Mouse (Mus musculus) MEL (cell line): ENCODE measurements around the gene Cacna1s. TPM values are rescaled to one million over a fixed set of nuclear protein-coding genes. Genes with fewer than 3 reads are reported as not detected.
A peak's percentile ranks its signal among the peaks of the same experiment; 100 is the strongest.

Source experiments
- DNase-seq: peaks from one replicate; pipeline ENCODE4 v3.0.0; 2011; ENCODE audit warnings: low read depth, low spot score
- H3K27ac ChIP-seq: 2 replicates; pipeline ENCODE4 v1.5.1; 2012; ENCODE audit warnings: low read depth, mild to moderate bottlenecking, control low read depth, low read length, moderate library complexity; ENCODE audit not compliant: control insufficient read depth
- H3K27me3 ChIP-seq, 2 experiments: fragments of 150-350 bp in 1 of 2; sonication (generic) in 1 of 2; 2 replicates each; pipeline ENCODE4 v1.6.1; 2012; ENCODE audit warnings: low read length in 2 of 2, mild to moderate bottlenecking in 2 of 2, improper control_type of control experiment in 1 of 2, moderate library complexity in 1 of 2; ENCODE audit not compliant: insufficient read depth in 2 of 2, control insufficient read depth in 1 of 2
- H3K36me3 ChIP-seq, 2 experiments: 2 replicates each; pipeline ENCODE4 v1.6.1; 2012 to 2014; ENCODE audit warnings: low read length in 2 of 2, improper control_type of control experiment in 1 of 2, inconsistent platforms in 1 of 2, mild to moderate bottlenecking in 1 of 2; ENCODE audit not compliant: insufficient read depth in 2 of 2, control insufficient read depth in 1 of 2
- H3K4me1 ChIP-seq, 2 experiments: fragments of 150-350 bp in 1 of 2; sonication (generic) in 1 of 2; 2 replicates each; pipeline ENCODE4 v1.6.1; 2012; ENCODE audit warnings: low read length in 2 of 2, improper control_type of control experiment in 1 of 2, mild to moderate bottlenecking in 1 of 2; ENCODE audit not compliant: insufficient read depth in 2 of 2, control insufficient read depth in 1 of 2
- H3K4me3 ChIP-seq, 2 experiments: fragments of 150-350 bp in 1 of 2; sonication (generic) in 1 of 2; 2 replicates each; pipeline ENCODE4 v1.5.1; 2012; ENCODE audit warnings: low read depth in 2 of 2, low read length in 2 of 2, mild to moderate bottlenecking in 2 of 2, moderate library complexity in 2 of 2, control low read depth in 1 of 2, improper control_type of control experiment in 1 of 2; ENCODE audit not compliant: control insufficient read depth in 1 of 2, insufficient read depth in 1 of 2
- H3K79me2 ChIP-seq: 2 replicates; pipeline ENCODE4 v1.6.1; 2012; ENCODE audit warnings: mild to moderate bottlenecking, low read length, moderate library complexity; ENCODE audit not compliant: control insufficient read depth, poor library complexity, insufficient read depth
- H3K9ac ChIP-seq: 2 replicates; pipeline ENCODE4 v1.6.1; 2012; ENCODE audit warnings: low read depth, mild to moderate bottlenecking, control low read depth, low read length, moderate library complexity; ENCODE audit not compliant: control insufficient read depth, poor library complexity, severe bottlenecking
- H3K9me3 ChIP-seq: fragments of 150-350 bp; sonication (generic); replicated peaks from 2 replicates; pipeline ENCODE4 v1.6.1; 2012; ENCODE audit warnings: mild to moderate bottlenecking, low read length, improper control_type of control experiment, moderate library complexity; ENCODE audit not compliant: insufficient read depth
- BHLHE40 ChIP-seq: IDR thresholded peaks from 2 replicates; pipeline ENCODE4 v1.6.1; 2012; ENCODE audit warnings: low read depth, mild to moderate bottlenecking, inconsistent platforms, low read length, improper control_type of control experiment, borderline replicate concordance
- E2F4 ChIP-seq: IDR thresholded peaks from 2 replicates; pipeline ENCODE4 v1.6.1; 2011; ENCODE audit warnings: low read depth, low read length, improper control_type of control experiment, borderline replicate concordance
- EP300 ChIP-seq, 2 experiments: IDR thresholded peaks; 2 replicates each; pipeline ENCODE4 v1.6.1; 2011; ENCODE audit warnings: improper control_type of control experiment in 2 of 2, low read length in 2 of 2, low read depth in 1 of 2, mild to moderate bottlenecking in 1 of 2
- GATA1 ChIP-seq: IDR thresholded peaks from 2 replicates; pipeline ENCODE4 v1.6.1; 2011; ENCODE audit warnings: low read depth, low read length, improper control_type of control experiment
- HCFC1 ChIP-seq: IDR thresholded peaks from 2 replicates; pipeline ENCODE4 v1.6.1; 2012; ENCODE audit warnings: low read depth, mild to moderate bottlenecking, inconsistent platforms, low read length, improper control_type of control experiment, moderate library complexity
- JUND ChIP-seq: IDR thresholded peaks from 2 replicates; pipeline ENCODE4 v1.6.1; 2011; ENCODE audit warnings: low read depth, mild to moderate bottlenecking, improper control_type of control experiment, low read length
- KAT2A ChIP-seq: conservative IDR thresholded peaks from 2 replicates; pipeline ENCODE4 v1.6.1; 2012; ENCODE audit warnings: low read depth, low read length, improper control_type of control experiment, inconsistent platforms
- MAX ChIP-seq: IDR thresholded peaks from 2 replicates; pipeline ENCODE4 v1.6.1; 2011; ENCODE audit warnings: low read length, improper control_type of control experiment
- MYB ChIP-seq: IDR thresholded peaks from 2 replicates; pipeline ENCODE4 v1.6.1; 2011; ENCODE audit warnings: mild to moderate bottlenecking, low read depth, low read length, improper control_type of control experiment
- MYC ChIP-seq: IDR thresholded peaks from 2 replicates; pipeline ENCODE4 v1.6.1; 2011; ENCODE audit warnings: low read depth, mild to moderate bottlenecking, low read length, improper control_type of control experiment, moderate library complexity
- POLR2AphosphoS2 ChIP-seq: IDR thresholded peaks from 2 replicates; pipeline ENCODE4 v1.6.1; 2011; ENCODE audit warnings: low read length, improper control_type of control experiment
- SIN3A ChIP-seq: IDR thresholded peaks from 2 replicates; pipeline ENCODE4 v1.6.1; 2012; ENCODE audit warnings: low read length, improper control_type of control experiment, inconsistent platforms
- SMC3 ChIP-seq: IDR thresholded peaks from 2 replicates; pipeline ENCODE4 v1.6.1; 2011; ENCODE audit warnings: low read depth, low read length, improper control_type of control experiment
- TCF12 ChIP-seq: IDR thresholded peaks from 2 replicates; pipeline ENCODE4 v1.6.1; 2014; ENCODE audit warnings: low read depth, mild to moderate bottlenecking, inconsistent platforms, low read length, improper control_type of control experiment, moderate library complexity
- UBTF ChIP-seq: IDR thresholded peaks from 2 replicates; pipeline ENCODE4 v1.6.1; 2012; ENCODE audit warnings: low read depth, mild to moderate bottlenecking, inconsistent platforms, low read length, improper control_type of control experiment, moderate library complexity, borderline replicate concordance; ENCODE audit not compliant: insufficient read depth
- USF1 ChIP-seq: IDR thresholded peaks from 2 replicates; pipeline ENCODE4 v1.6.1; 2014; ENCODE audit warnings: low read depth, mild to moderate bottlenecking, inconsistent platforms, low read length, improper control_type of control experiment, moderate library complexity
- USF2 ChIP-seq, 2 experiments: IDR thresholded peaks; 2 replicates each; pipeline ENCODE4 v1.6.1; 2011 to 2012; ENCODE audit warnings: improper control_type of control experiment in 2 of 2, low read length in 2 of 2, borderline replicate concordance in 1 of 2, inconsistent platforms in 1 of 2, low read depth in 1 of 2, mild to moderate bottlenecking in 1 of 2; ENCODE audit not compliant: insufficient read depth in 1 of 2
- ZKSCAN1 ChIP-seq: IDR thresholded peaks from 2 replicates; pipeline ENCODE4 v1.6.1; 2012; ENCODE audit warnings: low read depth, mild to moderate bottlenecking, inconsistent platforms, low read length, improper control_type of control experiment, moderate library complexity
- polyA plus RNA-seq, 2 experiments: library from polyadenylated mRNA; stranded (reverse) in 1 of 2; unstranded in 1 of 2; fragments of >175 nt in 1 of 2; fragments of >200 nt in 1 of 2; gene quantifications; 2 replicates each; pipeline versions ENCODE4 v1.2.1 to v1.2.4; 2012; ENCODE audit warnings: low replicate concordance in 2 of 2, low read depth in 1 of 2; ENCODE audit not compliant: insufficient read length in 2 of 2, insufficient read depth in 1 of 2, missing spikeins in 1 of 2
- total RNA-seq: library from RNA; depleted of rRNA; stranded (reverse); fragments of 300-350 nt; gene quantifications from 2 replicates; pipeline ENCODE4 v1.2.3, GENCODE M21; 2012

Cacna1s gene
- total and polyA plus RNA-seq, 3 experiments: not detected

DNA sequence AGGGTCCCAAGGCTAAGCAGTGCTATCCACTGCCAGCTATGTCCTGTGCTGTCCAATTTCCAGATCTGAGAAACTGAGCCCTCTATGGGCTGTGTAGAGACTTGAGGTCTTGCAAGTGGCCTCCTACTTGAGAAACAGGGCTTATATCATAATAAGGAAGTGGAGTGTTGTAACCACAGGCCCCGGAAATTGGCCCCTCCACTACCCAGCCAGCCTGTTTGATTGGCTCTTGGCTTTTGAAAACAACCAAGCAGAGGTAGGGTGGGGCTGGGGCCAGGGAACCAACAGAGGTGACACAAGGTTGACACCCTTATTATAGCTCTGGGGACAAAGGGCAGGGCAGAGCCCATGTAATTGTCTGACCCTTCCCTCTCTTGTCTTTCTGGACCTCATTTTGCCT lies 82.5 kb downstream of the Cacna1s start (continued):
- peak; percentile 32; the same call in 1 of the 2 replicates for TF ChIP-seq POLR2AphosphoS2
- TF ChIP-seq HCFC1: peak; percentile 68
- TF ChIP-seq KAT2A: peak; percentile 38; the same call in 1 of the 2 replicates

- Histone ChIP-seq H3K27me3 (no peaks in the 10 kb centered on the region), H3K27ac (peak overlapping the region; percentile 78), H3K4me3 (no peak overlapping the region; a peak in 1 of 4 replicates), H3K9me3 (no peaks in the 10 kb centered on the region), H3K9ac (peak overlapping the region; percentile 50), H3K36me3 (peaks cover 0 to 37% of the 10 kb centered on the region in 2 experiments; a peak in 3 of 4 replicates), H3K4me1 (peaks cover 34 to 61% of the 10 kb centered on the region in 2 experiments), H3K79me2 (peaks cover 21% of the 10 kb centered on the region)
- DNase-seq: no peak
- no peak for TF ChIP-seq BHLHE40
- TF ChIP-seq EP300 (IDR thresholded peaks at IDR 0.05; ENCODE audit: low read depth in 1 of 2, low read length in 2 of 2): no peak
- TF ChIP-seq JUND: no peak
- no peak for TF ChIP-seq MAX
- no peak for TF ChIP-seq UBTF
- no peak for TF ChIP-seq USF1
- TF ChIP-seq MYC: no peak
- TF ChIP-seq USF2 (IDR thresholded peaks at IDR 0.05; ENCODE audit: borderline replicate concordance in 1 of 2, insufficient read depth in 1 of 2, low read depth in 1 of 2, low read length in 2 of 2): no peak
- TF ChIP-seq ZKSCAN1: no peak
- TF ChIP-seq SIN3A: no peak
- no peak for TF ChIP-seq KAT2A
- no peak for TF ChIP-seq TCF12
- no peak for TF ChIP-seq MYB
- TF ChIP-seq E2F4: no peak
- TF ChIP-seq SMC3: no peak
- no peak for TF ChIP-seq GATA1
- TF ChIP-seq, all 39 proteins: peak for 0
Observed at GRCm38 (mm10) chr1:136135777-136136444, 83.4 kb downstream of the Cacna1s start.
